Mouse (Mus musculus): Measurements from ENCODE around the gene Usp27x. TPM values are rescaled to one million over a fixed set of nuclear protein-coding genes. Genes with fewer than 3 reads are reported as not detected.

The Usp27x gene
- 4.5 and 4.6 TPM in 2 replicates for polyA plus RNA-seq (2011; ENCODE audit: insufficient read length, low read depth, missing spikeins)

DNA sequence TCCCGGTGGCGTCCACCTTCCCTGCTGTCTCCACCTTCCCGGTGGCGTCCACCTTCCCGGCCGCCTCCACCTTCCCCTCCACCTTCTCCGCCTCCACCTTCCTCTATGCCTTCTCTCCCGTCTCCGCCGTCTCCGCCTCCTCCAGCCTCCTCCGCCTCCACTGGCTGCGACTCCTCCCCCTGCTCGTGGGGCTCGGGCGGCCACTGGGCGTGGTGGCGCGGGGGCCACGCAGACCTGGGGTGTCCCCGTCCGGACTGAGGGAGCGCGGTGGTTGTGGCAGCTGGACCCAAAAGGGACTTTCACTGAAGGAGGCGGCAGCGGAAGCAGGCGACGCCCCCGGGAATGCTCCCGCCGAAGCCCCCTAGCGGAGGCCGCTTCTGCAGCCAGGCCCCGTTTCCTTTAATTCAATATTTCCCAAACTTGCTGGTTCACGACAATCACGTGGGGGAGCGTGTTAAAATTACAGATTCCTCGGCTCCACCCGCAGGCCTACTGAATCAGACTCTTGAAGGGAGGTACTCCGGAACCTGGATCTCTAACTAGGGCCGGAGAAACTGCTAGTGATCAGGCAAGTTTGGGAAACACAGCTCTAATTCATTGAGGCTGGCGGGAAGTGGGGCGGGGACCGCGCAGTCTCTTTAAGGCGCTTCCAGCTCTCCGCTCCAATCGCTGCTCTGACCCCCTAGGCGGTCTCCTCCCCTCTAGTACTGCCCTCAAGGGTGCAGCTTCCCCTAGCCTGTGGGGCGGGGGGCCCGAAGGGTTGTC lies at the start of gene Usp27x:
TSS of gene Usp27x (minus strand) at position 115 of the 765 bp plus-strand sequence.
- peak; percentile 68 for TF ChIP-seq POLR2A (IDR thresholded peaks at IDR 0.05; ENCODE audit: low read depth, low read length)
- no peak for TF ChIP-seq CTCF (IDR thresholded peaks at IDR 0.05; ENCODE audit: borderline replicate concordance, insufficient read depth, low read length)
- Histone ChIP-seq H3K4me3 (ENCODE audit: insufficient read depth, low read length) (peak within 1 kb of the TSS; percentile 59), H3K4me1 (ENCODE audit: control insufficient read depth, insufficient read depth, low read length) (no peaks in the 10 kb centered on the region; the same call in 1 of the 2 replicates), H3K27ac (ENCODE audit: insufficient read depth, low read length) (peak within 1 kb of the TSS; percentile 85)

DNA sequence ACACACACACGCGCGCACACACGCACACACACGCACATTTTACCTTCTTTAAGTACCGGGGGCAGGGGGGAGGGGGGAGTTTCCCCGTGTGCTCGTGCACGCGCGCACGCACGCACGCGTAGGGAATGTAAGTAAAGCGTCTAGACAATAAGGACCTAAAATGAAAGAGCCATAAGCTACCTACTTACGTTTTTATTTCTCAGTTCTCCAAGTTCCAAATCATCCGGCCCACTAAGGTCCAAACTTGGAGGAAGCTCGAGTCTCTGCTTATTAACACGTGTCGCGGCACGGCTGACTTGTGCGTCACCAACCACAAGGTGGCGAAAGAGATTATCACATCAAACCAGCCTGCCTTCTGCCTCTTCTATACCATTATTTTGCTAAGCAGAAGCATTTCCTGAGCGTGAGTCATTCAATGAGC lies 47.1 kb upstream of the Usp27x start:
- no peak overlapping the region for H3K27ac ChIP-seq (ENCODE audit: insufficient read depth, low read length)
- peak overlapping the region; percentile 57 for H3K4me3 ChIP-seq (ENCODE audit: insufficient read depth, low read length)
- TF ChIP-seq CTCF (IDR thresholded peaks at IDR 0.05; ENCODE audit: borderline replicate concordance, insufficient read depth, low read length) = peak; percentile 80
- TF ChIP-seq POLR2A (IDR thresholded peaks at IDR 0.05; ENCODE audit: low read depth, low read length) = no peak
- H3K4me1 ChIP-seq (ENCODE audit: control insufficient read depth, insufficient read depth, low read length) = no peaks in the 10 kb centered on the region

GRCm38 (mm10) chrX:7422166-7422565 lies 46.5 kb upstream of the Usp27x start:
- Histone ChIP-seq H3K27ac (ENCODE audit: insufficient read depth, low read length) (no peak overlapping the region), H3K4me1 (ENCODE audit: control insufficient read depth, insufficient read depth, low read length) (no peaks in the 10 kb centered on the region), H3K4me3 (ENCODE audit: insufficient read depth, low read length) (peak overlapping the region; percentile 57)
- TF ChIP-seq POLR2A (IDR thresholded peaks at IDR 0.05; ENCODE audit: low read depth, low read length) = no peak
- no peak for TF ChIP-seq CTCF (IDR thresholded peaks at IDR 0.05; ENCODE audit: borderline replicate concordance, insufficient read depth, low read length)

DNA sequence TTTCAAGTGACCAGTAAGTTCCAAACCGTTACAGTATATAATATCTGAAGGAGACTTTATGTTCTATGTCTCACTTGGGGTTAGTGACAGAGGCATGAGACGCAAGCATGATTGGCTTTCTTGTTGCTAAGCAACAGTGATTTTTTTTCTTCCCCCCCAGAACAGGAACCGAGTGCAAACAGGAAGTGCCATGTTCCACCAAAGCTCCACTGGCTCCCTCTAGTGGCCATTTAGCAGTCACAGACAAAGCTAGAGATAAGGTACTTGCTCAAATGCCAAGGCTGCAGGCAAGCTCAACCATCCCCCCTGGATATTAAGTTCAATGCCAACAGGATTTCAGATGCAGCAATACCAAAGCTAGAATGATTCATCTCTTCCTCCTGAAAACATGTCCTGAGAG lies 45.4 kb upstream of the Usp27x start:
- no peak for TF ChIP-seq POLR2A (IDR thresholded peaks at IDR 0.05; ENCODE audit: low read depth, low read length)
- peak; percentile 28; the same call in 1 of the 2 replicates for TF ChIP-seq CTCF (IDR thresholded peaks at IDR 0.05; ENCODE audit: borderline replicate concordance, insufficient read depth, low read length)
- Histone ChIP-seq H3K4me1 (ENCODE audit: control insufficient read depth, insufficient read depth, low read length) (no peaks in the 10 kb centered on the region), H3K27ac (ENCODE audit: insufficient read depth, low read length) (no peak overlapping the region), H3K4me3 (ENCODE audit: insufficient read depth, low read length) (no peak overlapping the region)

DNA sequence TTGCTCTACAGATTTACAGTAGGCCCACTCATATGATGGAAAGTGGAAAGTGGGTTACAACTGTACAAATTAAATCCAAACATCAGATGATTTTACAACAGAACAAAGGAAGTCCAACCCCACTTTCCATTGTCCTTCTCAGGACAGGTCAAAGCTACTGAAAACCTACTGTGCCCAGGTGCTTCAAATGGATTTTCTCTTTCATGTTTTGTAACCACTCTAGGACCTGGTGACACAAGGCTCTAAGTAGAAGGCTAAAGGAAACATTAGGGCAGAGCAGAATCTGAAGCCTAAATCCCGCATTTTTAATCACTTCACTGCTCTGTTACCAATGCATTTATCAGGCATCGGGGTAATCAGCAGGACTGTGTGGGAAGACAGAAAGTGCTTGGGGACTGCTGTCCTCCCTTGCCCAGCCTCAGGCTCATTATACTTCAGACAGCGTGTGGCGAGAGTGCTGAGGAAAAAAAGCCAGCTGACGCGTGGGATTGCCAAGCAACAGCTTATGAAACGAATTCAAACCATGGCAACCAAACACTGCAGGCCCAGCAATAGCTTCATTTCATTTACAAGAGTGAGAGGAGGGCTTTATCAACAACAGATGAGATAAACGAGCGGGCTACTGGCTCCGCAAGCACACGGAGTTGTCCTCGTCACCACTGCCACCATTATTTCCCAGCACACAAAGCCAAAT lies 40.7 kb upstream of the Usp27x start:
- H3K27ac ChIP-seq (ENCODE audit: insufficient read depth, low read length) = no peak overlapping the region
- peaks cover 2% of the 10 kb centered on the region; the same call in 1 of the 2 replicates for H3K4me1 ChIP-seq (ENCODE audit: control insufficient read depth, insufficient read depth, low read length)
- no peak overlapping the region for H3K4me3 ChIP-seq (ENCODE audit: insufficient read depth, low read length)
- no peak for TF ChIP-seq CTCF (IDR thresholded peaks at IDR 0.05; ENCODE audit: borderline replicate concordance, insufficient read depth, low read length)
- no peak for TF ChIP-seq POLR2A (IDR thresholded peaks at IDR 0.05; ENCODE audit: low read depth, low read length)

DNA sequence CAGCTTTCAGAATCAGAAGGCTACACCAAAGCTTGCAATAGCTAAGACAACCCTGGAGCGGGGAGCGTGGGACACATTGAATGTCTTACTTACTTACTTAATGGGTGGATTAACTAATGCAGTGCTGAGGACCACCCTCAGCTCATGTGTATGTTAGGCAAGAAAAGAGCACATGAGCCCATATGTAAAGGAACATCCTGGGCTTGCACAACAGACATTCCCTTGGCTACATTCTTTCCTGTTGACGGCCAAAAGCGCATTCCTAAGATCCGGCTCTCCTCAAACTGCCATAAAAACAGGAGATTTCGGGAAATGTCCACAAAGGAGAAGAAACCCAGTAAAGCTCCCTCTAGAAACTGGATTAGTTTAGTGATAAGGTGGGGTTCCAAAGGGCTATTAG lies 39.7 kb upstream of the Usp27x start:
- H3K27ac ChIP-seq (ENCODE audit: insufficient read depth, low read length) = peak overlapping the region; percentile 26; the same call in 1 of the 2 replicates
- H3K4me1 ChIP-seq (ENCODE audit: control insufficient read depth, insufficient read depth, low read length) = peaks cover 2% of the 10 kb centered on the region; the same call in 1 of the 2 replicates
- no peak overlapping the region for H3K4me3 ChIP-seq (ENCODE audit: insufficient read depth, low read length)
- no peak for TF ChIP-seq POLR2A (IDR thresholded peaks at IDR 0.05; ENCODE audit: low read depth, low read length)
- TF ChIP-seq CTCF (IDR thresholded peaks at IDR 0.05; ENCODE audit: borderline replicate concordance, insufficient read depth, low read length) = no peak

DNA sequence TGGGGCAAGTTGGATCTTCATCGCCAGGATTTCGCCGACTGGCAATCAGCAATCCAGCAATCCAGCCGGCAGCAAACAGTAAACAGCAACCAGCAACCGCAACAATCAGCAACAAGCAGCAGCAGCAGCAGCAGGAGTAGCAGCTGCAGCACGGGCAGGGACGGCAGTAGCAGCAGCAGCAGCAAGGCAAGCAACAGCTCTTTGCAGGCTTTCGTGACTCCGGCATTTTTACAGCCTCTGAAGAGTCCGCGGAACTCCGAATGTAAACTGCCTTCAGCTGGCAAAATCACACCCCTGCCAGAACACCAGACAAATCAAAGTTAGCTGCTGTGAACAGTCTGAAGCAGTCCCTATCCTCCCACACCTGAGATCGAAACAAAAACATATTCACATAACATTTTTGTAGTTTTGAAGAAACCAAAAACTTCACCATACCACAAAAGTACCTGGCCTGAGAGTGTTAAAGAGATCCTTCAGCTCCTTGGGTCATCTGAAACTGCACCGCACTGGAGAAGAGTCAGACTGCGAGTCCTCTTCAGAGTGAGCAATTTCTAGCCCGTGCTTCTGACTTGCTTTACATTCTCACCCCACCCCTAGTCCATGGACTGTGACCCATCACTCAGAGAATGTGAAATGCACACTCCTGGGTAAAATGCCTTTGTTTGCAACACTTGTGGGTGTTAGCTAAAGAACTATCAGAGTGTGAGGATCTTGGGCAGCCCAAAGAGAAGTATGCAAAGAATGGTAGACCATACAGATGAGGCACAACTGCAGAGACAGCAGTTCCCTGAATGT lies 36.8 kb upstream of the Usp27x start:
- no peak overlapping the region for H3K4me3 ChIP-seq (ENCODE audit: insufficient read depth, low read length)

DNA sequence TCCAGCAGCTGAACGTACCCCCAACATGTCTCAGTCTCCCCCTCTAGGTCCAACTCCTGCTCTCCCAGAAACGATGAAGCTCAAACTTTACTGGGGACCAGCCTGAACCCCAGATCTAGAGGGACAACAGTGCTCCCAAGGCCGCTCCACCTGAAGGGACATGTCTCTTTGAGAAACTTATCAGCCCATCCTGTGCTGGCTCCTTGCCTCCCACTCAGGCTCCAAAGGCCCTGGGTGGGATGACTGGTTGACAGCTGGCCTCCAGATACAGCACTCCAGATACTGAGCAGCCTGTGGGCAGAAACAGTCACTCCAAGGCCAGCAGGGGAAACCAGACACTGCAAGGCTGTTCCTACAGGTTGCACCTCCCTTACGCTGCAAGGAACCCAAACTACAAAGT lies 956 bp upstream of the Usp27x start:
- peak overlapping the region; percentile 59 for H3K4me3 ChIP-seq (ENCODE audit: insufficient read depth, low read length)
- no peak for TF ChIP-seq CTCF (IDR thresholded peaks at IDR 0.05; ENCODE audit: borderline replicate concordance, insufficient read depth, low read length)
- no peak for TF ChIP-seq POLR2A (IDR thresholded peaks at IDR 0.05; ENCODE audit: low read depth, low read length)
- no peaks in the 10 kb centered on the region; the same call in 1 of the 2 replicates for H3K4me1 ChIP-seq (ENCODE audit: control insufficient read depth, insufficient read depth, low read length)
- peak overlapping the region; percentile 85 for H3K27ac ChIP-seq (ENCODE audit: insufficient read depth, low read length)

More for the DNA sequence above, 36.8 kb upstream of the Usp27x start:
- H3K4me1 ChIP-seq (ENCODE audit: control insufficient read depth, insufficient read depth, low read length) = peaks cover 2% of the 10 kb centered on the region; the same call in 1 of the 2 replicates
- TF ChIP-seq POLR2A (IDR thresholded peaks at IDR 0.05; ENCODE audit: low read depth, low read length) = no peak
- no peak for TF ChIP-seq CTCF (IDR thresholded peaks at IDR 0.05; ENCODE audit: borderline replicate concordance, insufficient read depth, low read length)
- H3K27ac ChIP-seq (ENCODE audit: insufficient read depth, low read length) = no peak overlapping the region

GRCm38 (mm10) chrX:7375322-7375715 lies 311 bp downstream of the Usp27x start:
- H3K4me1 ChIP-seq (ENCODE audit: control insufficient read depth, insufficient read depth, low read length) = no peaks in the 10 kb centered on the region; the same call in 1 of the 2 replicates
- peak overlapping the region; percentile 85 for H3K27ac ChIP-seq (ENCODE audit: insufficient read depth, low read length)
- H3K4me3 ChIP-seq (ENCODE audit: insufficient read depth, low read length) = peak overlapping the region; percentile 59
- no peak for TF ChIP-seq CTCF (IDR thresholded peaks at IDR 0.05; ENCODE audit: borderline replicate concordance, insufficient read depth, low read length)
- no peak for TF ChIP-seq POLR2A (IDR thresholded peaks at IDR 0.05; ENCODE audit: low read depth, low read length)

Data from embryonic fibroblast, embryonic 13.5 days (primary cell).